Mouse (Mus musculus) MEL (cell line): ENCODE measurements around the gene Faf1.

ENCODE experiments used
- CTCF ChIP-seq, 3 experiments: IDR thresholded peaks in 2 of 3; conservative IDR thresholded peaks in 1 of 3; 2 replicates each; pipeline ENCODE4 v1.5.1; 2011 to 2012; ENCODE audit warnings: low read length in 3 of 3, low read depth in 2 of 3, mild to moderate bottlenecking in 2 of 3, improper control_type of control experiment in 1 of 3, inconsistent platforms in 1 of 3, mixed read lengths in 1 of 3, moderate library complexity in 1 of 3; ENCODE audit not compliant: control insufficient read depth in 1 of 3, insufficient read depth in 1 of 3, poor library complexity in 1 of 3, severe bottlenecking in 1 of 3
- ETS1 ChIP-seq: IDR thresholded peaks from 2 replicates; pipeline ENCODE4 v1.6.1; 2012; ENCODE audit warnings: low read depth, mild to moderate bottlenecking, inconsistent platforms, low read length, improper control_type of control experiment, moderate library complexity
- GATA1 ChIP-seq: IDR thresholded peaks from 2 replicates; pipeline ENCODE4 v1.6.1; 2011; ENCODE audit warnings: low read depth, low read length, improper control_type of control experiment
- POLR2A ChIP-seq, 2 experiments: IDR thresholded peaks; 2 replicates each; pipeline ENCODE4 v1.6.1; 2011 to 2012; ENCODE audit warnings: low read length in 2 of 2, mild to moderate bottlenecking in 2 of 2, control low read depth in 1 of 2, improper control_type of control experiment in 1 of 2, low read depth in 1 of 2, moderate library complexity in 1 of 2; ENCODE audit not compliant: control insufficient read depth in 1 of 2, insufficient read depth in 1 of 2, poor library complexity in 1 of 2
- SIN3A ChIP-seq: IDR thresholded peaks from 2 replicates; pipeline ENCODE4 v1.6.1; 2012; ENCODE audit warnings: low read length, improper control_type of control experiment, inconsistent platforms
- TBP ChIP-seq: IDR thresholded peaks from 2 replicates; pipeline ENCODE4 v1.8.0; 2011; ENCODE audit warnings: low read depth, low read length, improper control_type of control experiment
- USF1 ChIP-seq: IDR thresholded peaks from 2 replicates; pipeline ENCODE4 v1.6.1; 2014; ENCODE audit warnings: low read depth, mild to moderate bottlenecking, inconsistent platforms, low read length, improper control_type of control experiment, moderate library complexity

DNA sequence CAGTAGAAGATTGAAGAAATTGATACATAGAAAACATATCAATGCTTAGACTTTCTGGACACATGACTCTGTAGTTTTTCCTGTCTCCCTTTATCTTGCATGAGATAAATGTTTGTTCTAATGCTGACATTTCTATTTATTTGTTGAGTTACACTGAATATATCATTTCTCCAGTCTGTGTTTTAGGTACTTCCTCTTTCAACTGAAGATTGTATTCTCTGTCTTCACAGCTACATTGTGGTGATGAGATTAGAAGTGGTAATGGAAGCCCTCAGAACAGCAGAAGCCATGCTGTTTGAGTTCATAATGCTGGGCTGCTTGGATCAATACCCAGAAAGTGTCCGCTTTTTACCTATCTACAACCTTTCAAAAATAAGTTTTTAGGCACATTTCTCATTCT, 269.2 kb downstream of the Faf1 start:
- no peak for TF ChIP-seq CTCF (IDR thresholded peaks at IDR 0.05 in 2 of 3, conservative IDR thresholded peaks at IDR 0.05 in 1 of 3; ENCODE audit: control insufficient read depth in 1 of 3, insufficient read depth in 1 of 3, low read depth in 2 of 3, low read length in 3 of 3, poor library complexity in 1 of 3, severe bottlenecking in 1 of 3)
- TF ChIP-seq USF1 = peak; percentile 31; the same call in 1 of the 2 replicates
- TF ChIP-seq GATA1 = peak; percentile 64; the same call in 1 of the 2 replicates
- TF ChIP-seq SIN3A = peak; percentile 46
- TF ChIP-seq POLR2A (IDR thresholded peaks at IDR 0.05; ENCODE audit: control insufficient read depth in 1 of 2, insufficient read depth in 1 of 2, low read depth in 1 of 2, low read length in 2 of 2, poor library complexity in 1 of 2) = no peak
- 0 out of 2 replicates have a peak, but pooled peaks have one; percentile 25 for TF ChIP-seq ETS1
- TF ChIP-seq TBP = no peak
